ENCODE assay signal across 13 mouse cellular contexts in genomic region chr7:67355870-67356269, GRCm38 (mm10). TPM values are rescaled to one million over a fixed set of nuclear protein-coding genes. Genes with fewer than 3 reads are reported as not detected.
DNase-seq lines count a peak whose midpoint lies in the region; ATAC-seq and TF ChIP-seq lines count a peak whose summit lies in the region.
"Had no signal": no experiment of that assay in that cellular context is flagged by ENCODE, and none has a peak within 500 bp of the region (broad histone marks: within the 10 kb centered on the region; RNA-seq: fewer than 3 reads in every experiment).

No protein-coding gene starts in this region.

- no peaks in the 10 kb centered on the region for H3K9me3 ChIP-seq in hindbrain, postnatal 0 days (ENCODE audit: low read length)
- peaks cover 14% of the 10 kb centered on the region; the same call in 1 of the 2 replicates for H3K9me3 ChIP-seq in hindbrain, embryonic 14.5 days (ENCODE audit: control insufficient read depth, low read length)
- H3K9me3 ChIP-seq in midbrain, postnatal 0 days (ENCODE audit: low read length): no peaks in the 10 kb centered on the region
- H3K9me3 ChIP-seq in midbrain, embryonic 13.5 days: peaks cover 6% of the 10 kb centered on the region; the same call in 1 of the 2 replicates
- H3K9me3 ChIP-seq: lung, embryonic 15.5 days; midbrain, embryonic 15.5 days had no signal

- 95% methylated on average over 5 of the region's 5 CpGs for WGBS in hindbrain, postnatal 0 days
- WGBS in hindbrain, embryonic 14.5 days: 96% methylated on average over 5 of the region's 5 CpGs
- 98% methylated on average over 5 of the region's 5 CpGs for WGBS in midbrain, postnatal 0 days
- WGBS in midbrain, embryonic 13.5 days: 95% methylated on average over 5 of the region's 5 CpGs

- H3K4me2 ChIP-seq in hindbrain, postnatal 0 days (ENCODE audit: low read depth, low read length): no peak overlapping the region
- no peak overlapping the region for H3K4me2 ChIP-seq in hindbrain, embryonic 14.5 days (replicated peaks)
- H3K4me2 ChIP-seq in midbrain, postnatal 0 days (ENCODE audit: low read depth, low read length, poor library complexity, severe bottlenecking): no peak overlapping the region
- no peak overlapping the region for H3K4me2 ChIP-seq in midbrain, embryonic 13.5 days (replicated peaks)
- H3K4me2 ChIP-seq: lung, embryonic 15.5 days; midbrain, embryonic 15.5 days had no signal

- DNase-seq in hindbrain, postnatal 0 days (ENCODE audit: low spot score): no peak
- DNase-seq in hindbrain, embryonic 14.5 days (ENCODE audit: low spot score): no peak
- no peak for DNase-seq in midbrain, postnatal 0 days (ENCODE audit: low spot score)
- peak; percentile 25 for DNase-seq in T-cell, adult 2 months (ENCODE audit: low spot score)
- DNase-seq in splenic B cell, adult 2 months (ENCODE audit: low read depth, low spot score): peak; percentile 44
- no peak for DNase-seq in adrenal gland, postnatal 4 days (ENCODE audit: low spot score in 2 of 2)
- DNase-seq: heart, postnatal 36 days; kidney, adult 8-10 months; right cerebral cortex, postnatal 14 days had no signal

- H3K9ac ChIP-seq in hindbrain, postnatal 0 days (replicated peaks; ENCODE audit: low read length): no peak overlapping the region
- no peak overlapping the region for H3K9ac ChIP-seq in hindbrain, embryonic 14.5 days
- H3K9ac ChIP-seq in midbrain, postnatal 0 days (replicated peaks; ENCODE audit: low read length, poor library complexity, severe bottlenecking): no peak overlapping the region
- no peak overlapping the region for H3K9ac ChIP-seq in midbrain, embryonic 13.5 days (replicated peaks)
- H3K9ac ChIP-seq: lung, embryonic 15.5 days; midbrain, embryonic 15.5 days had no signal

- 0 out of 2 replicates have a peak, but pooled peaks have one; percentile 17 for TF ChIP-seq CTCF in hindbrain, postnatal 0 days (IDR thresholded peaks at IDR 0.05; ENCODE audit: low read depth)
- 0 out of 2 replicates have a peak, but pooled peaks have one; percentile 15 for TF ChIP-seq CTCF in midbrain, postnatal 0 days (IDR thresholded peaks at IDR 0.05)

- no peak for ATAC-seq in hindbrain, postnatal 0 days
- ATAC-seq in hindbrain, embryonic 14.5 days (ENCODE audit: low FRiP score): no peak
- no peak for ATAC-seq in midbrain, postnatal 0 days (ENCODE audit: low FRiP score)
- no peak for ATAC-seq in midbrain, embryonic 13.5 days
- ATAC-seq in erythroid progenitor cell, adult 5-6 weeks (replicated peaks; ENCODE audit: low FRiP score, poor library complexity, severe bottlenecking): no peak
- ATAC-seq: midbrain, embryonic 15.5 days had no signal

- H3K27ac ChIP-seq in hindbrain, postnatal 0 days: no peak overlapping the region
- H3K27ac ChIP-seq in hindbrain, embryonic 14.5 days: no peak overlapping the region
- no peak overlapping the region for H3K27ac ChIP-seq in midbrain, postnatal 0 days (ENCODE audit: low read depth, low read length)
- H3K27ac ChIP-seq in midbrain, embryonic 13.5 days: no peak overlapping the region
- H3K27ac ChIP-seq: lung, embryonic 15.5 days; midbrain, embryonic 15.5 days had no signal

- no peak overlapping the region for H3K4me3 ChIP-seq in hindbrain, postnatal 0 days (ENCODE audit: low read length)
- no peak overlapping the region for H3K4me3 ChIP-seq in hindbrain, embryonic 14.5 days (replicated peaks; ENCODE audit: low read length)
- no peak overlapping the region for H3K4me3 ChIP-seq in midbrain, postnatal 0 days (ENCODE audit: low read depth, low read length)
- no peak overlapping the region for H3K4me3 ChIP-seq in midbrain, embryonic 13.5 days (replicated peaks)
- H3K4me3 ChIP-seq: lung, embryonic 15.5 days; midbrain, embryonic 15.5 days had no signal

- H3K4me1 ChIP-seq in hindbrain, postnatal 0 days (ENCODE audit: insufficient read depth, low read length): no peaks in the 10 kb centered on the region
- no peaks in the 10 kb centered on the region for H3K4me1 ChIP-seq in hindbrain, embryonic 14.5 days (replicated peaks; ENCODE audit: control insufficient read depth, insufficient read depth, low read length)
- H3K4me1 ChIP-seq in midbrain, postnatal 0 days (ENCODE audit: insufficient read depth, low read length): no peaks in the 10 kb centered on the region
- no peaks in the 10 kb centered on the region for H3K4me1 ChIP-seq in midbrain, embryonic 13.5 days (replicated peaks)
- H3K4me1 ChIP-seq: lung, embryonic 15.5 days; midbrain, embryonic 15.5 days had no signal

- no peaks in the 10 kb centered on the region for H3K36me3 ChIP-seq in hindbrain, postnatal 0 days (ENCODE audit: insufficient read depth, low read length)
- H3K36me3 ChIP-seq in hindbrain, embryonic 14.5 days (replicated peaks; ENCODE audit: control insufficient read depth, insufficient read depth): no peaks in the 10 kb centered on the region
- no peaks in the 10 kb centered on the region for H3K36me3 ChIP-seq in midbrain, postnatal 0 days (ENCODE audit: insufficient read depth, low read length)
- peaks cover 6% of the 10 kb centered on the region; the same call in 1 of the 2 replicates for H3K36me3 ChIP-seq in midbrain, embryonic 13.5 days
- H3K36me3 ChIP-seq in splenic B cell, adult 2 months (ENCODE audit: control insufficient read depth, insufficient read depth, low read length, poor library complexity, severe bottlenecking): no peaks in the 10 kb centered on the region
- H3K36me3 ChIP-seq: lung, embryonic 15.5 days; midbrain, embryonic 15.5 days had no signal

- H3K27me3 ChIP-seq in hindbrain, postnatal 0 days (ENCODE audit: insufficient read depth, low read length): no peaks in the 10 kb centered on the region
- no peaks in the 10 kb centered on the region for H3K27me3 ChIP-seq in hindbrain, embryonic 14.5 days (ENCODE audit: control insufficient read depth, insufficient read depth, low read length)
- no peaks in the 10 kb centered on the region for H3K27me3 ChIP-seq in midbrain, postnatal 0 days (ENCODE audit: insufficient read depth, low read length)
- H3K27me3 ChIP-seq in midbrain, embryonic 13.5 days: no peaks in the 10 kb centered on the region
- H3K27me3 ChIP-seq in splenic B cell, adult 2 months (ENCODE audit: control insufficient read depth, insufficient read depth, low read length, poor library complexity, severe bottlenecking): no peaks in the 10 kb centered on the region
- H3K27me3 ChIP-seq: lung, embryonic 15.5 days; midbrain, embryonic 15.5 days had no signal

RNA-seq across cellular contexts. Expression of gene Mef2a, which starts 16.8 kb away (rescaled TPM):
- 48.7 and 55.2 TPM in 2 replicates for total RNA-seq in hindbrain, postnatal 0 days (2014; rRNA removed)
- polyA plus RNA-seq in hindbrain, postnatal 0 days (2015; fragmentation: Nextera tagmentation; extraction: Ambion mirVana): 36.6 and 38.4 TPM in 2 replicates
- 44.9 and 48.2 TPM in 2 replicates for polyA plus RNA-seq in hindbrain, embryonic 14.5 days (2014; fragmentation: Nextera tagmentation; extraction: Ambion mirVana)
- total RNA-seq in midbrain, postnatal 0 days (2014; rRNA removed): 62.4 and 73.3 TPM in 2 replicates
- 35.7 and 40.4 TPM in 2 replicates for polyA plus RNA-seq in midbrain, postnatal 0 days (2015; fragmentation: Nextera tagmentation; extraction: Ambion mirVana)
- polyA plus RNA-seq in midbrain, embryonic 13.5 days (2015; fragmentation: Nextera tagmentation; extraction: Ambion mirVana): 30.2 and 34.0 TPM in 2 replicates
- 10 to 100 TPM; 70.1 to 71.6 TPM for total RNA-seq in adrenal gland, postnatal 4 days (2021)
- total RNA-seq in erythroid progenitor cell, adult 5-6 weeks (2015; ENCODE audit: low replicate concordance): 23.5 and 39.6 TPM in 2 replicates
- 9.9 and 12.5 TPM in 2 replicates for total RNA-seq in erythroid progenitor cell, adult 5-6 weeks (2017; ENCODE audit: low replicate concordance)

Comparison
In these comparisons a context has a peak if more than half of its experiments do, and no peak if none do; other contexts are left out.
1. DNase-seq: peak in T-cell, adult 2 months (single experiment) and splenic B cell, adult 2 months (single experiment); none in hindbrain, postnatal 0 days (single experiment), hindbrain, embryonic 14.5 days (single experiment), midbrain, postnatal 0 days (single experiment) and adrenal gland, postnatal 4 days (0 of 2).